Mouse (Mus musculus) c-Kit-positive CD71-positive TER-119-negative erythroid progenitor cells, embryonic 14.5 days (primary cell): ENCODE results near the gene Spcs1.

ENCODE experiments used
- DNase-seq: peaks from one replicate; pipeline ENCODE4 v3.0.0-alpha.2; 2013; ENCODE audit warnings: low read depth

Spcs1 gene

GRCm38 (mm10) chr14:30949986-30950385 lies 51.5 kb downstream of the Spcs1 start:
- DNase-seq = no peak
